Mouse (Mus musculus) adrenal gland, postnatal 10 days (tissue): ENCODE measurements at regions not wholly inside any gene's neighbourhood (a gene's known extent, or its start where the extent isn't known, plus 50 kb on each side); places are given as distances from the start of the nearest gene placed in this dataset.

Experiments
- DNase-seq: peaks from one replicate; pipeline ENCODE4 v3.0.0; 2021; ENCODE audit warnings: mixed read lengths

DNA sequence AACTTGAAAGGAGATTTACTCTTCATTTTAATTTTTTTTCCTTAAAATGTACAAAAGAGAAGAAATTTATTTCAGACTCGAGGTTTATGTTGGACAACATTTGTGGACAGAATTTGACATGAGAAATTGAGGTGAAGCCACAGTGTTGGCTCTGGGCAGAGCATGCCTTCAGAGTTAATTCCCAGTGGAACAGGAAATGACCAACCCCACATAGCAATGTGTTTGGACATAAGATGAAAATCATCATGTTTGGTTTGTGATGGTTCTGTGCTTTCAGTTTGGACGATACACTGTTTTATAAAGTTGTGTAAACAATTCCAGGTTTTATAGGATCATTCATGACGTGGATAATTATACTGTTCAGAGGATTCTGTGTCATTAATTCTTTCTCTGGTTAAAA is 271.9 kb upstream of the Mettl25 start:
- no peak for DNase-seq

GRCm38 (mm10) chr10:106114743-106115486 is 273.7 kb upstream of the Mettl25 start:
- DNase-seq = no peak

DNA sequence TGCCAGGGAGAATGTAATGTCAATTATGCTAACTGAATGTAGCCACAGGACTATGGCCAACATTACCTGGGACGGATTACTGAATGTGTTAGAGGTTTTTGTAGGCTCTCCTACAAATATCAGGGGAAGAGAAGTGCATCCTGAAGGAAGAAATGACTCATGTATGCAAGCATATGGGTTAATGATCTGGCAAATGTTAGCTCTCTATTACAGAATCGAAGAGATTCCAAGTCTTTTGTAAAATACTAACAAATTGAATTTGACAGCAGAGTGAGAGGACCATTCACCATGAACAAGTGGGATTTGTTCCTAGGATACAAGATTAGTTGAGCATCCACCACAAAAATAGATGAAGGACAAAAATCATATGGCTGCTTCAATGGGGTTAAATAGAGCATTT is 280.6 kb upstream of the Mettl25 start:
- no peak for DNase-seq

- no peak for DNase-seq
Observed at GRCm38 (mm10) chr10:106122952-106123351, 281.8 kb upstream of the Mettl25 start.

GRCm38 (mm10) chr10:106172131-106172530 is 298.0 kb upstream of the Ppfia2 start:
- no peak for DNase-seq

DNA sequence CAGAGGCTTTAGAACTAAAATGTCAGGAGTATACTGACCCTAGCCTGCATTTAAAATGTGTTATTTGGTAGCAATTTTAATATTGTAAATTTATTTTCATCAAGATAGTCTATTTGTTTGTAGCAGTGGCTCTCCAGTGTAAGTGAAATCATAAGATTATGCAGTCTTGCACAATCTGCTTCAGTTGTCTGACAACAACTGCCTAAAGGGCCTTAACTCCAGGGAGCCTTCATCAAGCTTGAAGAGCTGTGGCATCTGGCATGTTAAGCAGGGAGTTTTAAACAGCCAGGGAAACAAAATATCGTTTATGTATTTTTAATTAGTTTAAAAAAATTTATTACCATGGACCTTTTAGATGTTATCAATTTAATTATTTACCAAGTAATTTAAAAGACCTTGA is 295.7 kb upstream of the Ppfia2 start:
- no peak for DNase-seq

GRCm38 (mm10) chr10:106179651-106180050 is 290.5 kb upstream of the Ppfia2 start:
- DNase-seq = no peak

- DNase-seq = no peak
Observed at GRCm38 (mm10) chr10:106202566-106202965, 267.6 kb upstream of the Ppfia2 start.

DNA sequence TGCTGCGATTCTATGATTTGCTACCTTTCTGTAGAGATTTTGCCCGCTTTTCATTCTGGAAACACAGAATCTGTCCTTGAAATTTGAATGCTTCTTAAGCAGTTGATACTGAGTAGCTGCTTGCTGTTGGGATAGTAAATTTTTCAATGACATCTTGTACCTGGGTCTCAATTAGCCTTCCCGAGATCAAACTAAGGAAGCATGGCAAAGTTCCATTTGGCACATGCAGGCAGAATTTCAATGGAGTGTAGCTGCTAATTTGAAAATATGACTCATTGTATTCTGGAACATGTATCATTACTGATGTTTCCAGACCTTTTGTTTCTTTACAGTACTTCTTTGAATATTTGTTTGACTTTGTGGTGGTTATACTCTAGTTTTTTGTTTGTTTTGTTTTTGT is 245.9 kb upstream of the Ppfia2 start:
- no peak for DNase-seq

GRCm38 (mm10) chr10:106242180-106242579 is 228.0 kb upstream of the Ppfia2 start:
- no peak for DNase-seq

DNA sequence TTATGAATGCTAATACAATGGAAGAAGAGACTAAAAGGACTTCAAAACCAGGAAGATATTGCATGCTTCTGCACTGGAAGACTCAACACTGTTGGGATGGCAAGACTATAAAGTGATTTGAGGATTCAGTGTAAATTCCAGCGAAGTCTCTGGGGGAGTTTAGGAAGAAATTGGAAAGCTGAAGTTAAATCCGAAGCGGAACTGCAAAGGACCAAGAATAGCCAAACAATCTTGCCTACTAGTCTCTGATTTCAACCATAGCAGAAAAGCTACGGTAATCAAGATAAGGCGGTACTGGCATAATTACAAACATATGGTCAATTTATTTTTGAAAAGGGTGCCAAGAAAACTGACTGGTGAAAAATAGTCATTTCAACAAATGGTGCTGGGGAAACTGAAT is 216.0 kb upstream of the Ppfia2 start:
- DNase-seq = no peak

DNA sequence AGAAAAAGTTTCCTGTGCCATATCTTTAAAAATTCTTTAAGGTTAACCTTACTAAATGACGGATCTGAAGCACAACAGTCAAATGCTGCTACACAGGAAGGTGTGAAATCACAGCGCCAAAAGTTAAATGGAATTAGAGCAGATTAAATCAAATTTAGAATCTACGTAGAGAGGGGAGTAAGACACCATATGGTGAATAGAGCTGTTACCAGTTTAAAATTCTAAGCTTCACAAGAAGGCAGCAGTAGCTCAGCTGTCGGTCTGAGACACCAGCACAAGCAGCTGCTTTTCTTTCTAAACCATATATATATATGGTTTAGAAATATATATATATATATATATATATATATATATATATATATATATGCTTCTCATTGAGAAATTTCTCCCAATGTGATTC is 210.3 kb upstream of the Ppfia2 start:
- no peak for DNase-seq

- DNase-seq = no peak
Observed at GRCm38 (mm10) chr10:106273335-106273734, 196.8 kb upstream of the Ppfia2 start.

GRCm38 (mm10) chr10:106289951-106290350 is 180.2 kb upstream of the Ppfia2 start:
- DNase-seq = no peak

DNA sequence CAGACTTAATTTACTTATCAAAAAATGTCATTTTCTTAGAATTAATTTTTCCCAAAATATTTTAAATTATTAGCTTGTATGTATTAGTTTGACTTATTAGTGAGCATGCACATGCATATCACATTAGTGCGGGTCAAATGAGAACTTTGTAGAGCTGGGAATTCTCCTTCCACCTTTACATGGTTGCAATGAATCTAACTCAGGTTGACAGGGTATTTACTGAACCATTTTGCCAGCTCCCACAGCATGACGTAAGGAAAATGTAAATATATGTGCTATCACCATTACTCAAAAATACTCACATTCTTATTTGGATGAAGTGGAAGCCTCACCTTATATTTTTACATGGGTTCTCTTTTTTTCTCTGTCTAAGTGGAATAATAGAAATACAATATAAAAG is 179.4 kb upstream of the Ppfia2 start:
- DNase-seq = no peak

GRCm38 (mm10) chr10:106295501-106295900 is 174.6 kb upstream of the Ppfia2 start:
- DNase-seq = no peak

DNA sequence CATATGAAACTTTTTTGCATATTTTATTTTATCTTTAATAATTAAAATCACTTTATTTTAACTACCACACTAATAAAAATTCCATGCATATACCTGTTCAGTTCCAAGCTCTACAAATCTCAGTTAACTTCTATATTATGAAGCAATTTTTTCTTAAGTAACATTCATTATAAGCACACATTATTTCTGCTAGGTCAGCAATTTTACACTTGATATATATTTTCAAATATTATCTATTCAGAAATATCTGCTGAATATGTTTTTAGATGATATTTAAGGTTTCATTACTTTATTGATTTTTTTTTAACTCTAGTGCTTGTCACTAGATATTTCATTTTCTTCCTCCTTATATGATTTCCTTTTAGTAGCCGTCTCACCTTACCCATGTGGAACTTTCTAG is 135.0 kb upstream of the Ppfia2 start:
- DNase-seq = no peak

- DNase-seq = no peak
Observed at GRCm38 (mm10) chr10:106351663-106352062, 118.5 kb upstream of the Ppfia2 start.

DNA sequence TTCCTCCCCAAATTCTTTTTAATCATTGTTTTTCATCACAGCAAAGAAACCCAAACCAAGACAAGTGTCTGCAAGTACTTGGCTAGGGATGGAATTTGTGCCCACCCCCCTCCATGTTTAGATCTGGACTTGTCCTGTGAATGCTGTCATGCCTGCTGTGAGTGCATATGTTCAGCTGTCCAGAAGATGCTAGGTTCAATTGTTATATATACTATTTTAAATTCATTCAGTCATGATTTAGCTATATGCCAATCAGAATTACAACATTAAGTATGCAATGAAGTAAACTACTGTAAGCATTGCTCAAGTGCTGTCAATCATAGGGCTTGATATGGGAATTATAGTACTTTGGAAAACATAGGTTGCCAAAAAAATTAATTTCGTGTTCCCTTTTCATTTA is 94.5 kb upstream of the Ppfia2 start:
- DNase-seq = no peak

DNA sequence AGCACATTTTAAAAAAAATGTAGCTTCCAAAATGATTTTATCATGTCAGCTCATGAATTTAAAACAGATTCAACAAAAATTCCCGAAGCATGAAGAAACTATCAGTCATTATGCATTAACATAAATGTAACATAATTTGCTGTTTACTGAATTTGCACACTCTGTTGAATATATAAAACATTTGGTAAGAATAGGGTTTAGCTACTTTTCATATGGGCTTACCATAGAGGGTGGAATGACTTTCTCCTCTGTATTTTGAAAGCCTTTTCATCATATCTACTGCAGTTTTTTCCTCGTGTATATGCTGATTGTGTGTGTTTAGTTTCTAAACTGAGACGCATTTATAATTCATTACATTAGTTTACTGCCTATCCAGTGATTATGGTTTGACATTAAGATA is 94.0 kb upstream of the Ppfia2 start:
- no peak for DNase-seq

DNA sequence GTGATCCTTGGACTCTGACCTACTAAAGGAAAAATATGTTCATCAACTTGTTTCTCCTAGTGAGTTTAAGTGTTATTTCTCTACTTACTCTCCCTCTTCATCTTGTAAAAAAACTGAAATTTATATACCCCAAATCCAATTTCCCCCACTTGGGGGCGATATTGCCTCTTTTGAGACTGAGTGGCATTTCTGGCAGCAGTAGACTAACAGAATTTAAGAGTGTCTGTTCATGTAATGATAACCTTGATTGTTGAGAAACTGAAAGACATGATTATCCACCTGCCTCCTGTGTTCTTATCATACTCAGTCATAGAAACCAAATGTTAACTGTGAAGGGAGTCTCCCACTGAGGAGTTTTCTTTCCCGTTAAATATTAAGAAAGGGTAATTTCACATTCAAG is 89.5 kb upstream of the Ppfia2 start:
- DNase-seq = peak; percentile 7

GRCm38 (mm10) chr10:106408705-106409104 is 61.4 kb upstream of the Ppfia2 start:
- no peak for DNase-seq

GRCm38 (mm10) chr10:106413181-106413580 is 57.0 kb upstream of the Ppfia2 start:
- DNase-seq = peak; percentile 20

GRCm38 (mm10) chr10:106414990-106415389 is 55.1 kb upstream of the Ppfia2 start:
- no peak for DNase-seq

DNA sequence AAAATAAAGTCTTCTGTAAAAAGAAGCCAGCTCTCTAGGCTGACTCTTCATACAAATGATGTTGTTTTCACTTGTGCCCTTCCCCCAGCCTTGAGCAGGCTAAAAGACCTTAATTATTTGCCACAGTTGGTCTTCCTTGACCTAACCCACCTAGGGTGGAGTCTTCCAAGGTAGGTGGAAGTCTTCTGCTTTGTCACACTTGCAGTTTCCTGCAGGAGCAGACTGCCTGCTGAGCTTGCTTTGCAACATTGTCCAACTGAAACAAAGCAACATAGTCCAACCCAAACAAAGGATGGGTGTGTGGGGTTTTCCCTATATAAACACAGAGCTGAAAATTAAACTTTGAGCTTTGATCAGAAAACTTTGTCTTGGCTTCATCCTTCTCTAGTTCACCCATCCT is 53.0 kb upstream of the Ppfia2 start:
- DNase-seq = no peak
